Mouse (Mus musculus): Measurements from ENCODE around the gene Gpr146. TPM values are rescaled to one million over a fixed set of nuclear protein-coding genes. Genes with fewer than 3 reads are reported as not detected.

The Gpr146 gene
- polyA plus RNA-seq, 1 experiment from 2014 or later = 6.6 TPM

DNA sequence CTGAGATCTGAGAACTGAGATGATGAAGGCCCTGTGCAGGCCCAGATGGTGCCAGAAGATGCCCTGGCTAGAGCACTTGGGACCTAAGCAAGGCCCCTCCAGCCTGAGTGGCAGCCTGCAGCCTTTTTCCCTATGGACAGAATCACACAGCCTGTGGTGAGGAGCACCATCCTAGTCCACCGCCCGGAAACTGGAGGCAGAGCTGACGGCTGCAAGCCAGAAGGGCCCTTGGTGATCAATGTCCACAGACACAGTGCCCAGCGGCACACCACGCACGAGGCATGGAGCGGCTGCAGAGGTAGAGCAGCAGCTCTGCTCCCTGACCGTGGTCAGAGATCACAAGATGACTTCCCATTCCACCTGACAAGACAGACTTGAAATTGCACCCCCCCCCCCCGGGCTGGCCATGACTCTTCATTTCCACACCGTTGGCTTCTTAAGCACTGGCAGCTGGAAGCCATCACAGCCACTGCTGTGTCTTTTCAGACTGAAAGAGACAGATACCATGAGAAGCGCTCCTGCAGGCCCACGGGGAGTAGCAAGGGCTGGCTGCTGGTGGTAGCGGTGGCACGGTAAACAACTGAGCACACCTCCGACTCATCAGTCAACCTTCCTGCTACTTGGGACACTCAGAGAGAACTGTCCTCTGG is 34.3 kb downstream of the Gpr146 start:
- no peak for ATAC-seq (ENCODE audit: low read depth)
- H3K4me1 ChIP-seq (replicated peaks; ENCODE audit: control insufficient read depth, insufficient read depth, low read length) = no peaks in the 10 kb centered on the region; the same call in 1 of the 2 replicates
- H3K4me3 ChIP-seq (ENCODE audit: low read length) = no peak overlapping the region
- no peaks in the 10 kb centered on the region for H3K27me3 ChIP-seq (ENCODE audit: control insufficient read depth, insufficient read depth, low read depth, low read length)
- H3K9me3 ChIP-seq (ENCODE audit: control insufficient read depth, low read length) = no peaks in the 10 kb centered on the region
- no peak overlapping the region for H3K27ac ChIP-seq (ENCODE audit: low read length)
- 63% methylated on average over 15 of the region's 15 CpGs for WGBS
- H3K36me3 ChIP-seq (ENCODE audit: control insufficient read depth, insufficient read depth, low read length) = no peaks in the 10 kb centered on the region
- no peak overlapping the region for H3K9ac ChIP-seq (ENCODE audit: low read length)
- no peak overlapping the region for H3K4me2 ChIP-seq (ENCODE audit: low read depth, low read length)

DNA sequence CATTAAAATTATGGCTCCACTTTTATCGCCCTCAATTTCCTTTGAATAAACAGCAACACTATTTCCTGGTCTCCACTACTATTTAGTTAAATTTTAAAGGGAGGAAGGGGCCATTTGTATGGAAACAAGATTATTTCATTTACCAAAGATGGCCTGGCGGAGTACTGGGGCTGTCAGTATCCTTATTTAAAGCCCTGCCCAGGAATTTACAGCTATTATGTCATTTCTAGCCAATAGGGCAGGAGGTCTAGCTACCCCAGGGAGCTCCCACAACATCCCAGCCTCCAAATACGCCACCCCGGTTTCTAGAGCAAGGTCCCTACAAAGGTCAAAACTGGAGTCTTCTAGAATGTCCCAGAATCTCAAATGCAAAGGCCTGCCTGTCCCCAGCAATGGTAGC is 36.0 kb downstream of the Gpr146 start:
- H3K4me2 ChIP-seq (ENCODE audit: low read depth, low read length) = no peak overlapping the region
- H3K9me3 ChIP-seq (ENCODE audit: control insufficient read depth, low read length) = no peaks in the 10 kb centered on the region
- H3K9ac ChIP-seq (ENCODE audit: low read length) = no peak overlapping the region
- no peak for ATAC-seq (ENCODE audit: low read depth)
- WGBS = 80% methylated on average over 4 of the region's 4 CpGs
- H3K36me3 ChIP-seq (ENCODE audit: control insufficient read depth, insufficient read depth, low read length) = no peaks in the 10 kb centered on the region
- no peak overlapping the region for H3K27ac ChIP-seq (ENCODE audit: low read length)
- no peak overlapping the region for H3K4me3 ChIP-seq (ENCODE audit: low read length)
- no peaks in the 10 kb centered on the region for H3K27me3 ChIP-seq (ENCODE audit: control insufficient read depth, insufficient read depth, low read depth, low read length)
- no peaks in the 10 kb centered on the region; the same call in 1 of the 2 replicates for H3K4me1 ChIP-seq (replicated peaks; ENCODE audit: control insufficient read depth, insufficient read depth, low read length)

DNA sequence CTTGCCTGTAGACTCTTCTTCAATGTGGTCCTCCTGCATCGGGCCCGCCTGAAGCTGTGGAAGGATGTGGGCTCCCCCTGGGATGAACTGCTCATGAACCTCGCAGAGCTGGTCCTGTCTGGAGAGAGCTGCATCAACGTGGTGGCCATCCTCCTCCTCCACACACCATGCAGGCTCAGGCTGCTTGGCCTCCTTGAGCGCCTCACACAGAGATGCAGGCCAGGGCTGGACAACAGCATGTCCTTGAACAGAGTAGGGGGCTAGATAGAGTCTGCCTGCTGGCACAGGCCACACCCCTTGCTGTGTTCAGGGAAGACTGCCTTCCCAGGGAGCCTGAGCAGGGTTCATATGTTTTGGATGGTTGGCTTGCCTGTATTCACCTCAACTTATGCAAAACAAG is 37.5 kb downstream of the Gpr146 start:
- Histone ChIP-seq H3K4me2 (ENCODE audit: low read depth, low read length) (no peak overlapping the region), H3K36me3 (ENCODE audit: control insufficient read depth, insufficient read depth, low read length) (no peaks in the 10 kb centered on the region), H3K27ac (ENCODE audit: low read length) (no peak overlapping the region), H3K27me3 (ENCODE audit: control insufficient read depth, insufficient read depth, low read depth, low read length) (no peaks in the 10 kb centered on the region), H3K4me1 (replicated peaks; ENCODE audit: control insufficient read depth, insufficient read depth, low read length) (peaks cover 2% of the 10 kb centered on the region; the same call in 1 of the 2 replicates), H3K9me3 (ENCODE audit: control insufficient read depth, low read length) (no peaks in the 10 kb centered on the region), H3K9ac (ENCODE audit: low read length) (no peak overlapping the region), H3K4me3 (ENCODE audit: low read length) (no peak overlapping the region)
- ATAC-seq (ENCODE audit: low read depth) = no peak
- WGBS = 91% methylated on average over 5 of the region's 5 CpGs

DNA sequence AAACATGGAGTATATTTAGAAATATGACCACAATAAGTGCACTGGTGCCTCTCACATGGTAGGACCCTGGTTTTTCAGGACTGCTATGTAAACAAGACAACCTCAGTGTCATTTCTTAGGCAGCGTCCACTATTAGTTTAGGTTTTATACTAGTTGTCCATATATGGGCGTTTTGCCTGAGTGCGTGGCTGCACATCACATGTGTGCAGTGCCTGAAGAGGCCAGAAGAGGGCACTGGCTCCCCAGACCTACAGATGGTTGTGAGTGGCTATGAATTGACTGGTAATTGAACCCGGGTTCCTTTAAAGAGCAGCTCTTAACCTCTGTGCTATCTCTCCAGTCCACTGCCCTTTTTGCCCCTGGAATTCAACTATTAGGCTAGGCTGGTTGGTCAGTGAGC is 39.4 kb downstream of the Gpr146 start:
- Histone ChIP-seq H3K9ac (ENCODE audit: low read length) (no peak overlapping the region), H3K4me2 (ENCODE audit: low read depth, low read length) (no peak overlapping the region), H3K36me3 (ENCODE audit: control insufficient read depth, insufficient read depth, low read length) (no peaks in the 10 kb centered on the region), H3K27me3 (ENCODE audit: control insufficient read depth, insufficient read depth, low read depth, low read length) (no peaks in the 10 kb centered on the region), H3K4me1 (replicated peaks; ENCODE audit: control insufficient read depth, insufficient read depth, low read length) (peaks cover 2% of the 10 kb centered on the region), H3K9me3 (ENCODE audit: control insufficient read depth, low read length) (no peaks in the 10 kb centered on the region), H3K27ac (ENCODE audit: low read length) (no peak overlapping the region), H3K4me3 (ENCODE audit: low read length) (no peak overlapping the region)
- ATAC-seq (ENCODE audit: low read depth) = no peak
- 83% methylated on average over 4 of the region's 4 CpGs for WGBS

DNA sequence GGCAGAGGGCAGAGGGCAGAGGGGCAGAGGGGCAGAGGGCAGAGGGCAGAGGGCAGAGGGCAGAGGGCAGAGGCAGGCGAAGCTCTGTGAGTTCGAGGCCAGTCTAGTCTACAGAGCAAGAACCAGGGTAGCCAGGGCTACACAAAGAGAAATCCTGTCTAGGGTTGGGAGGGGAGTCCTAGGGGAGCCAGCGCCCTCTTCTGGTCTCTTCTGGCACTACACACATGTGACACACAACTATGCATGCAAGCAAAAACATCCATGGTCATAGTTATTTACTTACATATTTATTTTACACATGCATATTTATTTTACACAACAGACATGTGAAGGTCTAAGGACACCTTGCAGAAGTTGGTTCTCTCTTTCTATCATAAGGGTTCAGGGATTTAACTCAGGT is 40.0 kb downstream of the Gpr146 start:
- Histone ChIP-seq H3K36me3 (ENCODE audit: control insufficient read depth, insufficient read depth, low read length) (no peaks in the 10 kb centered on the region), H3K4me2 (ENCODE audit: low read depth, low read length) (no peak overlapping the region), H3K4me3 (ENCODE audit: low read length) (no peak overlapping the region), H3K9ac (ENCODE audit: low read length) (no peak overlapping the region), H3K27me3 (ENCODE audit: control insufficient read depth, insufficient read depth, low read depth, low read length) (no peaks in the 10 kb centered on the region), H3K9me3 (ENCODE audit: control insufficient read depth, low read length) (no peaks in the 10 kb centered on the region), H3K4me1 (replicated peaks; ENCODE audit: control insufficient read depth, insufficient read depth, low read length) (peaks cover 5% of the 10 kb centered on the region), H3K27ac (ENCODE audit: low read length) (no peak overlapping the region)
- ATAC-seq (ENCODE audit: low read depth) = no peak
- WGBS = 84% methylated on average over 3 of the region's 3 CpGs

DNA sequence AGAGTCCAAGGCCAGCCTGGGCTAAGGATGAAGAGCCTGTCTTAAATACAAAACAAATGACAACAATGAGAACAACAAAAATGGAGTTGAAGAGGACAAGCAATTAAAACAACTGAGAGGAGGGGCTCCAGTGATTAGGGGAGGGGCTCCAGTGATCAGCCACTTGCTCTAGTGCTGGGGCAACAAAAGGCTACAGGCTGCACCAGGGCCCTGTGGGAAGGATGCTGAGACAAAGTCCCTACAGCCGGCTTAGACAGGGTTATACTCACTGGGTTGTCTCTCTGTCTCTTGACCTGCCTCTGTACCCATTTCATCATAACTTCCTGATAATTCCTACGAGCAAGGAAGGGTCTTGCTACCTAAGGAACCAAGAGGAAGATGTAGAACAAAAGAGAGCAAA is 40.6 kb downstream of the Gpr146 start:
- Histone ChIP-seq H3K27me3 (ENCODE audit: control insufficient read depth, insufficient read depth, low read depth, low read length) (no peaks in the 10 kb centered on the region), H3K9ac (ENCODE audit: low read length) (no peak overlapping the region), H3K4me3 (ENCODE audit: low read length) (no peak overlapping the region), H3K4me1 (replicated peaks; ENCODE audit: control insufficient read depth, insufficient read depth, low read length) (peaks cover 11% of the 10 kb centered on the region), H3K36me3 (ENCODE audit: control insufficient read depth, insufficient read depth, low read length) (no peaks in the 10 kb centered on the region), H3K9me3 (ENCODE audit: control insufficient read depth, low read length) (no peaks in the 10 kb centered on the region), H3K4me2 (ENCODE audit: low read depth, low read length) (no peak overlapping the region), H3K27ac (ENCODE audit: low read length) (0 out of 2 replicates have a peak overlapping the region, but pooled peaks have one; percentile 30)
- WGBS = 55% methylated on average over 2 of the region's 2 CpGs
- no peak for ATAC-seq (ENCODE audit: low read depth)

DNA sequence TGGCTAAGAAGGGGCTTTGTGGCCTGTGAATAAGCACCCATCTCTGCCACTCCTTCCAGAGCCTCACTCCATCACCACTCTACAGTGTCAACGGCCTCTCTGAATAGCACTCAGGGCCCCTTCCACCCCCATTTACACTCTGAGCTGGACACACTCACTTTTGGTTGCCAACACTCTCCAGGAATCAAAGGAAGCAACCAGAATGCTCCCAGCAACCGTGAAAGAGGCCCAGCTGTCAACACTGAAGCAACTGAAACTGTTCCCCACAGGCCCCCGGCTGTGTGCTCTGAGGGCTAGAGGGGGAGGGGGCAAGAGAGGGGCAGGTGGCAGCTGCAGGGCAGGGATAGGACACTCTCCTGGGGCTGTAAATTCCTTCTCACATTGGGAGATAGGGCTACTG is 41.1 kb downstream of the Gpr146 start:
- Histone ChIP-seq H3K9ac (ENCODE audit: low read length) (no peak overlapping the region), H3K9me3 (ENCODE audit: control insufficient read depth, low read length) (no peaks in the 10 kb centered on the region), H3K36me3 (ENCODE audit: control insufficient read depth, insufficient read depth, low read length) (no peaks in the 10 kb centered on the region), H3K4me3 (ENCODE audit: low read length) (no peak overlapping the region), H3K27me3 (ENCODE audit: control insufficient read depth, insufficient read depth, low read depth, low read length) (no peaks in the 10 kb centered on the region), H3K4me1 (replicated peaks; ENCODE audit: control insufficient read depth, insufficient read depth, low read length) (peaks cover 14% of the 10 kb centered on the region), H3K4me2 (ENCODE audit: low read depth, low read length) (no peak overlapping the region), H3K27ac (ENCODE audit: low read length) (no peak overlapping the region; the same call in 1 of the 2 replicates)
- ATAC-seq (ENCODE audit: low read depth) = peak; percentile 27; the same call in 1 of the 2 replicates
- 20% methylated on average over 3 of the region's 3 CpGs for WGBS

DNA sequence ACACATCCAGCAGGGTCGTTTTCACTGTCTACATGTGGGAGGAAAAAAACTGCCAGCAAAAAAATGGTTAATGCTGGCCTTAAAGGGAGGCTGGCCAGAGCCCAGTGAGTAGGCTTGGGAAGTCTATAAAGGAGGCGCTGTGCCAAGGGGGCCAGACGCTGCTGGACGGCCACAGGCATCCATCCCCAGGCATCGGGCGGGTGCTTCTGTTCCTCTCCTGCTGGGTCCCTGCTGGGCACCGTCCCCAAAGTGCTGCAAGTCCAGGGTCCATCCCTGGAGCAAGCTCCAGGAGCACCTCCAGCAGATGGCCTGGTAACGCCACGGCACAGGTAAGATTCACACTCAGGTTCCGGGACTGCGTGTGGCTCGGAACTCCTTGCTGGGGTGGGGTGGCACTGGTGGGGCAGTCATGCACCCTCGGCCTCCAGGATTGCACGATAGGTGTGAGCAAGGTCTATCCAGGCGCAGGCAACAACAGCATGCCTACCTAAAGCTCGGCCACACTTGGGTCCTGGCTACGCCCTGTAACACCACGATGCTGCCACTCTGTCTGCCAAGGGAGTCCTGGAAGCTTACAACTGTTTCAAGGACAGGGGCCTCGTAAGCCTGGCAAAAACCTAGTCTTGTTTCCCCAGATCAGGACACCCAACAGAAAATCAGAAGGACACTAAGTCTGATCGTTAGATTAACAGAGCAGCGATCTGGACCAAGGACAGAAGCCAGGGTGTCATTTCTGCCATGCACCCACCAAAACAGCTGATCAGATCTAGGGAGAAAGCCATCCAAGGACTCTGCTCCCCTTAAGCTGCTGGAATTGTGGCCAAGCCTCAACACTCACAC is 45.7 kb downstream of the Gpr146 start, which contains the start of gene Gper1:
Gene Gper1, plus strand, starts transcription at position 126 of the 840 bp plus-strand sequence.
- Histone ChIP-seq H3K4me2 (ENCODE audit: low read depth, low read length) (peak within 1 kb of the TSS; percentile 57), H3K36me3 (ENCODE audit: control insufficient read depth, insufficient read depth, low read length) (no peaks in the 10 kb centered on the region; the same call in 1 of the 2 replicates), H3K27ac (ENCODE audit: low read length) (peak within 1 kb of the TSS; percentile 47; the same call in 1 of the 2 replicates), H3K4me1 (replicated peaks; ENCODE audit: control insufficient read depth, insufficient read depth, low read length) (peaks cover 23% of the 10 kb centered on the region), H3K4me3 (ENCODE audit: low read length) (peak within 1 kb of the TSS; percentile 45), H3K27me3 (ENCODE audit: control insufficient read depth, insufficient read depth, low read depth, low read length) (no peaks in the 10 kb centered on the region), H3K9ac (ENCODE audit: low read length) (peak within 1 kb of the TSS; percentile 63), H3K9me3 (ENCODE audit: control insufficient read depth, low read length) (no peaks in the 10 kb centered on the region)
- peak; percentile 77 for ATAC-seq (ENCODE audit: low read depth)
- WGBS = 35% methylated on average over 21 of the region's 21 CpGs

DNA sequence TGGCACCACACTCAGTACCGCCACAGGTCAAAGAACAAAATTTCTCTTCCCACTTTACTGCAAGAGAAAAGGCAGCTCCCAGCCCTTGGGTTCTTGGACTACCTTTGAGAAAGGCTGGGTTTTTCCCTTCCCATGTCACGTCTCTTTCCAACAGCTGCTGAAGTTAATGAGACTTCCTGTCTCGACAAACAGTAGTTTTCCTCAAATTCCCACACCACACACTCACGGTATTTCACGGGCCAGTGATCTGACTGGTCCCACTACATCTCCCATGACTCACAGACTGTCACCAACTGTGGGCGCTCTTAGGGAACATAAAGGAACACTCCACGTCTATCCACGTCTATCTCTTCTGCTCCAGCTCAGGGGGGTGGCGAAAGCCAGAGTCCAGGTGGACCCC is 47.7 kb downstream of the Gpr146 start:
- Histone ChIP-seq H3K36me3 (ENCODE audit: control insufficient read depth, insufficient read depth, low read length) (no peaks in the 10 kb centered on the region; the same call in 1 of the 2 replicates), H3K27me3 (ENCODE audit: control insufficient read depth, insufficient read depth, low read depth, low read length) (no peaks in the 10 kb centered on the region), H3K4me3 (ENCODE audit: low read length) (no peak overlapping the region), H3K27ac (ENCODE audit: low read length) (no peak overlapping the region), H3K9me3 (ENCODE audit: control insufficient read depth, low read length) (no peaks in the 10 kb centered on the region), H3K4me1 (replicated peaks; ENCODE audit: control insufficient read depth, insufficient read depth, low read length) (peaks cover 29% of the 10 kb centered on the region), H3K9ac (ENCODE audit: low read length) (no peak overlapping the region), H3K4me2 (ENCODE audit: low read depth, low read length) (no peak overlapping the region)
- 60% methylated on average over 9 of the region's 9 CpGs for WGBS
- no peak for ATAC-seq (ENCODE audit: low read depth)
